In the genomic region with DNA sequence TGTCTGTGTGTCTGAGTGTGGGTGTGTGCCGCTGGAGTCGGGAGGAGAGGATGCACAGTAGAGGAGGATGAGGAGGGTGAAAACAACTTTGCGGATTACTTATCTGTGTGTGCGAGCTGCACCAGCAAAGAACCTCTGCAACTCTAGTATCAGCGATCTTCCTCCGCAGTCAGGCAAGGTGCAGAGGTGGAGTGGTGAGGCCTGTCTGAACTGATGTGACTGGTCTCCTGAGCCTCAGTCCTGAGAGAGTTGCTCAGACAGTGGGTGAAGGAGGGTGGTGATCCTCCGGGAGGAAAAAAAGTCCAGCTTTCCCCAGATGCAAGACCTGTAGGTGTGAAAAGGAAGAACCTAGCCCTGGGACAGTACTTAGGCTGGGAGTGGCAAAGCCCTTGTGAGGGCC, we compare ENCODE assay signal across 8 mouse cellular contexts. TPM values are rescaled to one million over a fixed set of nuclear protein-coding genes. Genes with fewer than 3 reads are reported as not detected.
DNase-seq lines count a peak whose midpoint lies in the region.

No protein-coding gene starts in this region.

- no peak overlapping the region; the same call in 1 of the 2 replicates for H3K27ac ChIP-seq in hindbrain, embryonic 10.5 days
- H3K27ac ChIP-seq in midbrain, embryonic 10.5 days (replicated peaks) = peak overlapping the region; percentile 29; the same call in 1 of the 2 replicates

- H3K27me3 ChIP-seq in hindbrain, embryonic 10.5 days (ENCODE audit: insufficient read depth, poor library complexity, severe bottlenecking) = peaks cover 41% of the 10 kb centered on the region
- peaks cover 51% of the 10 kb centered on the region for H3K27me3 ChIP-seq in midbrain, embryonic 10.5 days (ENCODE audit: low read depth, poor library complexity, severe bottlenecking)

- no peaks in the 10 kb centered on the region for H3K36me3 ChIP-seq in hindbrain, embryonic 10.5 days
- H3K36me3 ChIP-seq in midbrain, embryonic 10.5 days = no peaks in the 10 kb centered on the region

- DNase-seq in embryo, embryonic 10 days (ENCODE audit: low spot score) = peak; percentile 12
- no peak for DNase-seq in embryo, embryonic 11 days
- peak; percentile 17 for DNase-seq in MN1 (ENCODE audit: low spot score)
- DNase-seq in hindbrain, embryonic 10.5 days (ENCODE audit: low spot score) = no peak
- DNase-seq in midbrain, embryonic 10.5 days (ENCODE audit: low spot score) = peak; percentile 26
- no peak for DNase-seq in retina, postnatal 1 day
- no peak for DNase-seq in ovary, postnatal 14 days (ENCODE audit: low spot score)
- DNase-seq in spleen, postnatal 10 days (ENCODE audit: low spot score in 2 of 2) = no peak

- WGBS in hindbrain, embryonic 10.5 days = under 1% methylated on average over 7 of the region's 7 CpGs
- 4% methylated on average over 7 of the region's 7 CpGs for WGBS in midbrain, embryonic 10.5 days

- no peaks in the 10 kb centered on the region for H3K9me3 ChIP-seq in hindbrain, embryonic 10.5 days
- no peaks in the 10 kb centered on the region for H3K9me3 ChIP-seq in midbrain, embryonic 10.5 days (replicated peaks)

- H3K4me1 ChIP-seq in hindbrain, embryonic 10.5 days (replicated peaks) = peaks cover 16% of the 10 kb centered on the region
- H3K4me1 ChIP-seq in midbrain, embryonic 10.5 days = peaks cover 14% of the 10 kb centered on the region

- peak overlapping the region; percentile 57 for H3K4me3 ChIP-seq in hindbrain, embryonic 10.5 days
- peak overlapping the region; percentile 62 for H3K4me3 ChIP-seq in midbrain, embryonic 10.5 days

RNA-seq across cellular contexts. Expression of a gene that starts 0.4 kb away (rescaled TPM):
- 1.7 and 1.9 TPM in 2 replicates for polyA plus RNA-seq in hindbrain, embryonic 10.5 days (2016; fragmentation: Nextera tagmentation; extraction: Ambion mirVana)
- 1.2 and 1.8 TPM in 2 replicates for polyA plus RNA-seq in midbrain, embryonic 10.5 days (2016; fragmentation: Nextera tagmentation; extraction: Ambion mirVana)

Comparison
In these comparisons a context has a peak if more than half of its experiments do, and no peak if none do; other contexts are left out.
1. DNase-seq: peak in embryo, embryonic 10 days (single experiment), MN1 (single experiment) and midbrain, embryonic 10.5 days (single experiment); none in embryo, embryonic 11 days (single experiment), hindbrain, embryonic 10.5 days (single experiment), retina, postnatal 1 day (single experiment), ovary, postnatal 14 days (single experiment) and spleen, postnatal 10 days (0 of 2).